Mouse (Mus musculus) right cerebral cortex, postnatal 36 days (tissue): ENCODE measurements around the gene Lrrc10b.

Experiments
- DNase-seq, 2 experiments: peaks; one replicate each; pipeline ENCODE4 v3.0.0; 2022; ENCODE audit warnings: low spot score in 2 of 2, mixed read lengths in 1 of 2

Gene Lrrc10b

GRCm38 (mm10) chr19:10444685-10445369, 12.4 kb downstream of the Lrrc10b start:
- DNase-seq, result no peak

- no peak for DNase-seq
Observed at GRCm38 (mm10) chr19:10437521-10437920, 19.8 kb downstream of the Lrrc10b start.

GRCm38 (mm10) chr19:10436726-10437125, 20.5 kb downstream of the Lrrc10b start:
- no peak for DNase-seq

- DNase-seq, result peak in 1 of 2 experiments; percentile 57
Observed at GRCm38 (mm10) chr19:10435908-10436307, 21.4 kb downstream of the Lrrc10b start.

- DNase-seq, result no peak
Observed at GRCm38 (mm10) chr19:10434927-10435326, 22.3 kb downstream of the Lrrc10b start.

- DNase-seq, result peak; percentile 58 to 66
Observed at GRCm38 (mm10) chr19:10433879-10434540, 23.3 kb downstream of the Lrrc10b start.

GRCm38 (mm10) chr19:10433225-10433624, 24.0 kb downstream of the Lrrc10b start:
- no peak for DNase-seq

- DNase-seq, result no peak
Observed at GRCm38 (mm10) chr19:10431841-10432240, 25.4 kb downstream of the Lrrc10b start.

GRCm38 (mm10) chr19:10431410-10431809, 25.9 kb downstream of the Lrrc10b start:
- no peak for DNase-seq

GRCm38 (mm10) chr19:10429371-10429770, 27.9 kb downstream of the Lrrc10b start:
- no peak for DNase-seq

- no peak for DNase-seq
Observed at GRCm38 (mm10) chr19:10427431-10427830, 29.8 kb downstream of the Lrrc10b start.

GRCm38 (mm10) chr19:10426793-10427192, 30.5 kb downstream of the Lrrc10b start:
- no peak for DNase-seq

- DNase-seq, result no peak
Observed at GRCm38 (mm10) chr19:10426312-10426711, 31.0 kb downstream of the Lrrc10b start.

- DNase-seq, result no peak
Observed at GRCm38 (mm10) chr19:10425484-10426270, 31.6 kb downstream of the Lrrc10b start.

- DNase-seq, result no peak
Observed at GRCm38 (mm10) chr19:10424751-10425150, 32.5 kb downstream of the Lrrc10b start.

- DNase-seq, result no peak
Observed at GRCm38 (mm10) chr19:10421986-10422976, 35.0 kb downstream of the Lrrc10b start.

GRCm38 (mm10) chr19:10417436-10417835, 39.8 kb downstream of the Lrrc10b start:
- peak; percentile 60 to 71 for DNase-seq

- DNase-seq, result no peak
Observed at GRCm38 (mm10) chr19:10416889-10417288, 40.4 kb downstream of the Lrrc10b start.

GRCm38 (mm10) chr19:10415508-10415907, 41.8 kb downstream of the Lrrc10b start:
- DNase-seq, result no peak

GRCm38 (mm10) chr19:10413701-10414242, 43.5 kb downstream of the Lrrc10b start:
- no peak for DNase-seq
